Mouse (Mus musculus) hindbrain, embryonic 16.5 days (tissue): ENCODE results near the gene Casq2. TPM values are rescaled to one million over a fixed set of nuclear protein-coding genes. Genes with fewer than 3 reads are reported as not detected.
A peak's percentile ranks its signal among the peaks of the same experiment; 100 is the strongest.

Experiments used
- ATAC-seq: fragments of 200-750 bp; cut with Nextera tagmentation; 2 replicates; pipeline ENCODE4 v1.8.0; 2017; ENCODE audit warnings: moderate TSS enrichment, moderate library complexity
- H3K27ac ChIP-seq: fragments of 300-500 bp; sonication (generic); 2 replicates; pipeline ENCODE4 v1.5.1; 2014; ENCODE audit warnings: low read depth, mild to moderate bottlenecking, control low read depth, low read length, moderate library complexity
- H3K27me3 ChIP-seq: fragments of 300-500 bp; sonication (generic); replicated peaks from 2 replicates; pipeline ENCODE4 v1.6.1; 2014; ENCODE audit warnings: low read length; ENCODE audit not compliant: control insufficient read depth, insufficient read depth
- H3K36me3 ChIP-seq: fragments of 300-500 bp; sonication (generic); 2 replicates; pipeline ENCODE4 v1.6.1; 2014; ENCODE audit warnings: mild to moderate bottlenecking, low read length, moderate library complexity, mixed read lengths; ENCODE audit not compliant: control insufficient read depth, insufficient read depth
- H3K4me1 ChIP-seq: fragments of 300-500 bp; sonication (generic); 2 replicates; pipeline ENCODE4 v1.6.1; 2014; ENCODE audit warnings: low read depth, low read length; ENCODE audit not compliant: control insufficient read depth, insufficient read depth
- H3K4me2 ChIP-seq: fragments of 300-500 bp; sonication (generic); 2 replicates; pipeline ENCODE4 v1.6.1; 2014; ENCODE audit warnings: mild to moderate bottlenecking, low read length, control low read depth, moderate library complexity
- H3K4me3 ChIP-seq: fragments of 300-500 bp; sonication (generic); 2 replicates; pipeline ENCODE4 v1.5.1; 2014; ENCODE audit warnings: mild to moderate bottlenecking, low read length, control low read depth, moderate library complexity
- H3K9ac ChIP-seq: fragments of 300-500 bp; sonication (generic); 2 replicates; pipeline ENCODE4 v1.6.1; 2014; ENCODE audit warnings: low read depth, mild to moderate bottlenecking, control low read depth, low read length, moderate library complexity
- H3K9me3 ChIP-seq: fragments of 300-500 bp; sonication (generic); 2 replicates; pipeline ENCODE4 v1.6.1; 2014; ENCODE audit warnings: mild to moderate bottlenecking, low read length, moderate library complexity; ENCODE audit not compliant: control insufficient read depth
- WGBS: fragments of 180-500 bp; shearing (Covaris S2); extraction: QIAGEN DNeasy Blood & Tissue Kit; methylation state at CpG from one replicate; pipeline ENCODE4 v1.1.7; 2014; 5-methylcytosine and 5-hydroxymethylcytosine counted together
- polyA plus RNA-seq: library from polyadenylated mRNA; unstranded; fragments of >200 nt; fragmentation: Nextera tagmentation; extraction: Ambion mirVana; gene quantifications from 2 replicates; pipeline ENCODE4 v1.2.1, GENCODE M21; 2015

The Casq2 gene
- polyA plus RNA-seq, 1 experiment from 2014 or later = 0.76 TPM

GRCm38 (mm10) chr3:102069686-102070085, 16.5 kb upstream of the Casq2 start:
- H3K9ac ChIP-seq = no peak overlapping the region; the same call in 1 of the 2 replicates
- no peak overlapping the region for H3K4me2 ChIP-seq
- H3K27ac ChIP-seq = no peak overlapping the region
- H3K9me3 ChIP-seq = no peaks in the 10 kb centered on the region
- WGBS = 89% methylated on average over 5 of the region's 5 CpGs
- H3K4me3 ChIP-seq = no peak overlapping the region
- no peaks in the 10 kb centered on the region for H3K27me3 ChIP-seq
- no peaks in the 10 kb centered on the region for H3K36me3 ChIP-seq
- H3K4me1 ChIP-seq = no peaks in the 10 kb centered on the region
- ATAC-seq = no peak

DNA sequence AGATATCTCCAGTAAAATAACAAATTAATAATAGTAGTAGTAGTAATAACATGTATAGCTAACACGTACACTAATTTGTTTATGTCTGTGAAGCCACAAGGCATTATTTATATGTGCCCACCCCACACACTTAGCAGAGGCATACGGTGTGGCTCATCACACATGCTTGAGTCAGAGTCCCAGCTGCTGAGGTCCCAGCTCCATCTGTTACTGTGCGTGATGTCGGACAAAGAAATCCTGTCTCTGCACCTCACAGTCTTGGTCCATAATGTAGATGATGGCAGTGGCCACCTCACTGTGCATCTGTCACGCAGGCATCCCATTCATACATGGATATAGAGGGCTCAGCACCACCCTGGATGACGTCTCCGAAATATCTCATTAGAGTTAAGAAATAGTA, 15.9 kb upstream of the Casq2 start:
- Histone ChIP-seq H3K27me3 (no peaks in the 10 kb centered on the region), H3K36me3 (no peaks in the 10 kb centered on the region), H3K4me3 (no peak overlapping the region), H3K4me1 (no peaks in the 10 kb centered on the region), H3K9ac (no peak overlapping the region), H3K9me3 (no peaks in the 10 kb centered on the region), H3K27ac (no peak overlapping the region), H3K4me2 (no peak overlapping the region)
- WGBS = 72% methylated on average over 7 of the region's 7 CpGs
- ATAC-seq = no peak

DNA sequence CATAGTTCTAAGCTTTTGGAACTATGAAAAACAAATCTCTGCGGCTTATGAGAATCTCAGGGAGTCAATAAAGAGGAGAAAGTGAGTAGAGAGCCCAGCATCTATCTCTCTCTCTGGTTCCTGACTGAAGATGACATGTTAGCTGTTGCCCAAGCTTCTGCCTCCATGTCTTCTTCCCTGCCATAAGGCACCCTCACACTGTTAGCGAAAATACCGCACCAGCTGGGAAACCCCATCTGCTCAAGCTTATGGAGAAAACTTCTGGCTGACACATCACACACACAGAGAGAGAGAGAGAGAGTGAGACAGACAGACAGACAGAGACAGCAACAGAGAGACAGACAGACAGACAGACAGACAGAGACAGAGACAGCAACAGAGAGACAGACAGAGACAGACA, 15.2 kb upstream of the Casq2 start:
- H3K9me3 ChIP-seq = no peaks in the 10 kb centered on the region
- 78% methylated on average over 3 of the region's 3 CpGs for WGBS

GRCm38 (mm10) chr3:102079413-102079812, 6.8 kb upstream of the Casq2 start:
- Histone ChIP-seq H3K9ac (no peak overlapping the region), H3K27ac (no peak overlapping the region), H3K9me3 (no peaks in the 10 kb centered on the region), H3K4me3 (no peak overlapping the region), H3K36me3 (no peaks in the 10 kb centered on the region), H3K4me2 (no peak overlapping the region), H3K4me1 (no peaks in the 10 kb centered on the region), H3K27me3 (no peaks in the 10 kb centered on the region; the same call in 1 of the 2 replicates)
- ATAC-seq = no peak
- 63% methylated on average over 2 of the region's 2 CpGs for WGBS

More for the DNA sequence above, 15.2 kb upstream of the Casq2 start:
- no peaks in the 10 kb centered on the region for H3K36me3 ChIP-seq
- H3K4me2 ChIP-seq = no peak overlapping the region
- H3K27me3 ChIP-seq = no peaks in the 10 kb centered on the region
- H3K4me3 ChIP-seq = no peak overlapping the region
- H3K9ac ChIP-seq = no peak overlapping the region
- no peak for ATAC-seq
- no peaks in the 10 kb centered on the region for H3K4me1 ChIP-seq
- no peak overlapping the region for H3K27ac ChIP-seq

DNA sequence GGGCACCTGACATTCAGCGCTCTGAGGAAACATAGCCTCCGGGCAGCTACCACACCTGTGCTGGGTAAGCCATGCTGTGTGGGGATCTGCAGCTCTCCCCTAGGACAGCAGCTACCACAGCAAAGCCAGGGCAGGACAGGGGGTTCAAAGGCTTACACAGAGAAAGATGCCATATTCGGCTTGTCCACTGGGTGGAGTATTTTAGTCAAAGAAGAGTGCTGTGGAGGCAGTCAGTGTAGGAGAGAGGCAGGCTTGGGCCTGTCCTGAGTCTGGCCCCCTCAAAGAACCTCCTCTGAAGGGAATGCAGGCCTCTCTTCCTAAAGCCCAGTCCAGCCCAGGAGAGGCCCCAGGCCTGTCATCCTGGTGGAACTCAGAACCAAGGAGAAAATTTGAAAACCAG, 4.4 kb upstream of the Casq2 start:
- no peak overlapping the region for H3K9ac ChIP-seq

DNA sequence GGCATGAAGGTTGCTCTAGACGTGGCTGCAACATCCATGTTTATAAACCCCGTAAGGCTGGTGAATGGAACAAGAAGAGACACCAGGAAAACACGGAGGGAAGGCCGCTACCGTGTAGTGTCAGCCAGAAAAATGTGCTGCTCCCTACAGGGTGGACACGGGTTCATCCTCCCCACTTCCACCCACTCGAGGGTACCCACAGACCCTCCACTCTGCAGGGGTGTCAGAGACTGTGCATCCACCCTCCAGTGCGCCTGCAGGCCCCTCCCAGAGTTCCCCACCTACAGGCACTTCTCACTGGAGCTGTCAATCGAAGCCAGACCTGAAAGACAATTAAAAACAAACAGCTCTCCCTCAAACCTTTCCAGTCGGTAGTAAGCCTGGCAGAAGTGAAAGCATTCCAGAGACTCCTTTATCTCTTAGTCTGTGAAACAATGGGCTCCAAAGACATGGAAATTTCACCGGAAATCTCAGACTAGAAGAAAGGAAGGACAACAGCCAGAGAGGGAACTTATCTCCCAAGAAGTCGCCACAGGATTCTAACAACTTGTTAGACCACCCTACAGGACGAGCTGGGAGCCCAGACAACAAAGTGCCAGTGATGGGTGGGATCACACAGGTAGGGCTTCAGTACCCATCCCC, 2.5 kb upstream of the Casq2 start:
- Histone ChIP-seq H3K9ac (no peak overlapping the region), H3K27ac (no peak overlapping the region), H3K27me3 (no peaks in the 10 kb centered on the region; the same call in 1 of the 2 replicates), H3K36me3 (no peaks in the 10 kb centered on the region), H3K9me3 (no peaks in the 10 kb centered on the region), H3K4me3 (no peak overlapping the region), H3K4me1 (no peaks in the 10 kb centered on the region), H3K4me2 (no peak overlapping the region)
- ATAC-seq = no peak
- 23% methylated on average over 13 of the region's 13 CpGs for WGBS

More for the DNA sequence above, 4.4 kb upstream of the Casq2 start:
- Histone ChIP-seq H3K4me3 (no peak overlapping the region), H3K27me3 (no peaks in the 10 kb centered on the region; the same call in 1 of the 2 replicates), H3K27ac (no peak overlapping the region), H3K4me1 (no peaks in the 10 kb centered on the region), H3K9me3 (no peaks in the 10 kb centered on the region), H3K4me2 (no peak overlapping the region), H3K36me3 (no peaks in the 10 kb centered on the region)
- 6% methylated on average over 3 of the region's 3 CpGs for whole genome bisulfite sequencing
- ATAC-seq = peak; percentile 90

DNA sequence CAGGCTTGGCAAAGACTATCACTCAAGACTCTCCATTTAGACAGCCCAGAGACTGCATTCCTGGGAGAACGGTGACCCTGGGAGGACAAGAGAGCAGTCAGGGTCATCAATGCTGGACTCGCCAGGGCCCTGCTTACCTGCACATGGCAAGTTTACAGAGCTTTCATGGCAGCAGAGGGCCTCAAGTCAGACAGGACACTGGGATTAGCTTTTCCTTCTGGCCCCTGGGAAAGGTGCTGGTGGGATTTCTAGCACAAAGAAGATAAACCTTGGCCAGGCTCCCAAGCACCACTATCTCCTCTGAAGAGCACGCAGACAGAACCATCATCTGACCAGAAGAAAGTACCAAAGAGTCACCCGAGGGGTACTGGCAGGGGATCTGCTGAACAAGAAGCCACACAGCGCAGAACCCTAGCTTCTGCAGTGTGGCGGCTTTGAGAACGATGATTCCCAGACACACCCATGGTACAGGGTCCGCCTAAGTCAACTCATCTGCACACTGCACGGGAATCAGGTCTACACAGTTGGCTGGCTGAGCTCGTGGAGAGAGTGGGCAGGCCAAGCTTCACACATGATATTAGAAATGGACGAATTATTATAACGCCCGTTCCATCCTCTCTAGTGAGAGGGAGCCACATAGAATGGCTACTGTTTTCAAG, 1.3 kb upstream of the Casq2 start:
- Histone ChIP-seq H3K4me3 (no peak overlapping the region), H3K9ac (no peak overlapping the region), H3K27ac (no peak overlapping the region), H3K36me3 (no peaks in the 10 kb centered on the region), H3K9me3 (no peaks in the 10 kb centered on the region), H3K4me2 (no peak overlapping the region), H3K4me1 (no peaks in the 10 kb centered on the region), H3K27me3 (no peaks in the 10 kb centered on the region; the same call in 1 of the 2 replicates)
- WGBS = 63% methylated on average over 13 of the region's 13 CpGs
- ATAC-seq = no peak

- Histone ChIP-seq H3K4me3 (no peak overlapping the region), H3K9ac (no peak overlapping the region), H3K4me2 (no peak overlapping the region), H3K9me3 (no peaks in the 10 kb centered on the region), H3K27ac (no peak overlapping the region), H3K4me1 (no peaks in the 10 kb centered on the region), H3K27me3 (no peaks in the 10 kb centered on the region; the same call in 1 of the 2 replicates), H3K36me3 (no peaks in the 10 kb centered on the region)
- ATAC-seq = no peak
- 34% methylated on average over 12 of the region's 12 CpGs for WGBS
These were observed 496 bp upstream of the Casq2 start for GRCm38 (mm10) chr3:102085719-102086118.

- no peaks in the 10 kb centered on the region for H3K4me1 ChIP-seq
- H3K4me2 ChIP-seq = no peak overlapping the region
- no peaks in the 10 kb centered on the region for H3K36me3 ChIP-seq
- no peaks in the 10 kb centered on the region for H3K9me3 ChIP-seq
- 88% methylated on average over 3 of the region's 3 CpGs for WGBS
- no peak overlapping the region for H3K4me3 ChIP-seq
- no peak for ATAC-seq
- no peak overlapping the region for H3K9ac ChIP-seq
- no peak overlapping the region for H3K27ac ChIP-seq
- no peaks in the 10 kb centered on the region for H3K27me3 ChIP-seq
These were observed 8.6 kb downstream of the Casq2 start for GRCm38 (mm10) chr3:102094841-102095240.
